Mouse (Mus musculus): ENCODE measurements at regions not wholly inside any gene's neighbourhood (a gene's known extent, or its start where the extent isn't known, plus 50 kb on each side); places are given as distances from the start of the nearest gene placed in this dataset.

DNA sequence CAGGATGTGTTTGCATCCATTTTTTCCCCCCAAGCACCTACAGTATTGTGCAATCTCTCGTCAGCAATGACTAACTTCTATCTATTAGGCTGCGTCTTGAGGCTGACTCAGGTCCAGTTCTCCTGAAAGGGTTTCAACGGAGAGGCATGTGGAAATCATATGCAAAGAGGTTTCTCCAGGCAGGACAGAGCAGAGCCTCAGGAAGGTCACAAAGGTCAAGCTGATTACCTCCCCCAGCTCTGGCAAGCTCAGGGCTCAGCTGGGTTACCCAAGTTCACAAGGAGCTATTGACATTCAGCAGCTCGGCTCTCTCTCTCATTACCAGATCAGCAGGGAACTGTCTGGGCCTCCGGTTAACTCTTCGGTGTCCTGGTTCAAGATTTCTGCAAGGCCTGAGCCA lies 166.0 kb upstream of the Nrip1 start:
- no peak for TF ChIP-seq EP300 (IDR thresholded peaks at IDR 0.05; ENCODE audit: low read depth)
- no peak for TF ChIP-seq CTCF (IDR thresholded peaks at IDR 0.05; ENCODE audit: low read depth)

Data from heart, postnatal 0 days (tissue).